Mouse (Mus musculus) erythroblast, embryonic 14.5 days (primary cell): Measurements from ENCODE around the gene Gins2.
A peak's percentile ranks its signal among the peaks of the same experiment; 100 is the strongest.

Experiments
- GATA1 ChIP-seq: IDR thresholded peaks from 2 replicates; pipeline ENCODE4 v1.6.1; 2012; ENCODE audit warnings: low read length, inconsistent platforms, mixed read lengths
- TAL1 ChIP-seq: IDR thresholded peaks from 3 replicates; pipeline ENCODE4 v1.6.1; 2012; ENCODE audit warnings: low read length, inconsistent platforms, mixed read lengths

DNA sequence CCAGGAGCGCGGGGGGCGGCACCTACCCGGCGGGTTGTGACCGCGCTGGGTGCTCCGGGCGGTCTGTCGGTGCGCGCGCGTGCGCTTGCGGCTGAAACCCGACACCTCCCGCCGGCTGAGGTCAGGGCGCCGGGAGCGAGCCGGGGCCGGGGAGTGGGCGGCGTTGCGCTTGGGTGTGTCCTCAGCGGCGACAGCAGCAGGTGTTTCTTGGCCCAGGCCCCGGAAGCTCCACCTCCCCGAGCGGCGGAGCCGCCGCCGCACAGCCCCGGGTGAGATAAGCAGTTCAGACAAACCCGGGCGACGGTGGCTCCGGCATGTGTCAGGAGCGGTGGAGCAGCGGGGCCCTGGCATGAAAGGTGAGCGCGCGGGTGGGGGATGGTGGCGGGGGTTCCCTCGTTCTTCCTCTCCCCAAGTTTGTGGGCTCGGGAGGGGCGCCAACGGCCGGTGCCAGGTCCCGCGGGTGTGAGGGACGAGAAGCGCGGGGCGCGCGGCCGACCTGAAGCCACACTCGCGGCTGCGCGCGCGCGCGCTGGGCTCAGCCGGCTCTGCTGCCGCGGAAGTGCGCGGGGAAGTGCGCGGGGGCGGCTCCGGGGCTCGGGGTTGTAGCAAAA, 51.8 kb downstream of the Gins2 start:
- TF ChIP-seq TAL1 = no peak
- peak; percentile 66 for TF ChIP-seq GATA1
